17 mouse cellular contexts compared by ENCODE assay signal in genomic region chr11:111442257-111442656, GRCm38 (mm10).
"Had no signal": no experiment of that assay in that cellular context is flagged by ENCODE, and none has a peak within 500 bp of the region (broad histone marks: within the 10 kb centered on the region; RNA-seq: fewer than 3 reads in every experiment).

No protein-coding gene starts in this region.

- DNase-seq: gastrocnemius, adult 2 months; gastrocnemius, postnatal 10 days; gastrocnemius, postnatal 25 days; heart, adult 11 months; heart, adult 2 months; heart, postnatal 14 days; heart, postnatal 36 days; kidney, adult 11 months; kidney, adult 2 months; kidney, adult 9 months; kidney, postnatal 14 days; kidney, postnatal 36 days; layer of hippocampus, postnatal 36 days; left cerebral cortex, postnatal 4 days had no signal

- ATAC-seq: hindbrain, postnatal 0 days; intestine, embryonic 16.5 days; liver, embryonic 12.5 days had no signal
